Mouse (Mus musculus) forebrain, postnatal 0 days (tissue): ENCODE measurements around the gene Mbl2. TPM values are rescaled to one million over a fixed set of nuclear protein-coding genes. Genes with fewer than 3 reads are reported as not detected.
A peak's percentile ranks its signal among the peaks of the same experiment; 100 is the strongest.

Experiments
- ATAC-seq: fragments of 200-750 bp; cut with Nextera tagmentation; 2 replicates; pipeline ENCODE4 v1.8.0; 2017; ENCODE audit warnings: mild to moderate bottlenecking, moderate library complexity
- DNase-seq: peaks from one replicate; pipeline ENCODE4 v3.0.0-alpha.2; 2015
- H3K27ac ChIP-seq: fragments of 300-500 bp; sonication (generic); 2 replicates; pipeline ENCODE4 v1.5.1; 2014; ENCODE audit warnings: low read depth, mild to moderate bottlenecking, antibody characterized with exemption, low read length, moderate library complexity, mixed read lengths
- H3K27me3 ChIP-seq: fragments of 300-500 bp; sonication (generic); 2 replicates; pipeline ENCODE4 v1.6.1; 2014; ENCODE audit warnings: mild to moderate bottlenecking, low read length, mixed read lengths; ENCODE audit not compliant: insufficient read depth
- H3K36me3 ChIP-seq: fragments of 300-500 bp; sonication (generic); 2 replicates; pipeline ENCODE4 v1.6.1; 2014; ENCODE audit warnings: mild to moderate bottlenecking, moderate library complexity; ENCODE audit not compliant: insufficient read depth
- H3K4me1 ChIP-seq: fragments of 300-500 bp; sonication (generic); 2 replicates; pipeline ENCODE4 v1.6.1; 2014; ENCODE audit warnings: antibody characterized with exemption; ENCODE audit not compliant: insufficient read depth
- H3K4me2 ChIP-seq: fragments of 300-500 bp; sonication (generic); 2 replicates; pipeline ENCODE4 v1.6.1; 2014; ENCODE audit warnings: low read depth, mild to moderate bottlenecking, moderate library complexity
- H3K4me3 ChIP-seq: fragments of 300-500 bp; sonication (generic); 2 replicates; pipeline ENCODE4 v1.5.1; 2014; ENCODE audit warnings: low read depth, low read length, mixed read lengths
- H3K9ac ChIP-seq: fragments of 300-500 bp; sonication (generic); 2 replicates; pipeline ENCODE4 v1.6.1; 2014; ENCODE audit warnings: mild to moderate bottlenecking
- H3K9me3 ChIP-seq: fragments of 300-500 bp; sonication (generic); 2 replicates; pipeline ENCODE4 v1.6.1; 2016; ENCODE audit warnings: low read length
- CTCF ChIP-seq: sonication (generic); IDR thresholded peaks from 2 replicates; pipeline ENCODE4 v1.5.1; 2016; ENCODE audit warnings: antibody characterized with exemption, control low read depth, low read depth
- WGBS: fragments of 180-500 bp; shearing (Covaris S2); extraction: QIAGEN DNeasy Blood & Tissue Kit; methylation state at CpG from one replicate; pipeline ENCODE4 v1.1.7; 2014; 5-methylcytosine and 5-hydroxymethylcytosine counted together
- polyA plus RNA-seq: library from polyadenylated mRNA; unstranded; fragments of >200 nt; fragmentation: Nextera tagmentation; extraction: Ambion mirVana; gene quantifications from 2 replicates; pipeline ENCODE4 v1.2.1, GENCODE M21; 2015
- total RNA-seq: library from RNA; depleted of rRNA; stranded (reverse); fragments of >200 nt; gene quantifications from 2 replicates; pipeline ENCODE4 v1.2.3, GENCODE M21; 2014; rRNA removed

The Mbl2 gene
- total RNA-seq (not detected in 2 replicates), polyA plus RNA-seq (not detected in 2 replicates)

GRCm38 (mm10) chr19:30232691-30233090 lies at the start of gene Mbl2:
Mbl2 (plus strand) TSS chr19:30232942.
- no peaks in the 10 kb centered on the region for H3K4me1 ChIP-seq
- ATAC-seq (no peak), DNase-seq (no peak)
- H3K4me3 ChIP-seq: no peak within 1 kb of the TSS
- no peak within 1 kb of the TSS for H3K9ac ChIP-seq
- H3K36me3 ChIP-seq: no peaks in the 10 kb centered on the region
- no peaks in the 10 kb centered on the region for H3K27me3 ChIP-seq
- no peaks in the 10 kb centered on the region for H3K9me3 ChIP-seq
- TF ChIP-seq CTCF: no peak
- no peak within 1 kb of the TSS for H3K27ac ChIP-seq
- 91% methylated on average over 3 of the region's 3 CpGs for WGBS
- no peak within 1 kb of the TSS for H3K4me2 ChIP-seq

- H3K4me1 ChIP-seq: no peaks in the 10 kb centered on the region
- no peak for TF ChIP-seq CTCF
- H3K9ac ChIP-seq: no peak overlapping the region
- no peak overlapping the region for H3K27ac ChIP-seq
- H3K27me3 ChIP-seq: no peaks in the 10 kb centered on the region
- 91% methylated on average over 2 of the region's 2 CpGs for WGBS
- ATAC-seq: no peak
- H3K4me3 ChIP-seq: no peak overlapping the region
- H3K36me3 ChIP-seq: no peaks in the 10 kb centered on the region
- H3K4me2 ChIP-seq: no peak overlapping the region
- H3K9me3 ChIP-seq: peaks cover 6% of the 10 kb centered on the region; the same call in 1 of the 2 replicates
- DNase-seq: no peak
These were observed 47.2 kb upstream of the Mbl2 start for GRCm38 (mm10) chr19:30185536-30185935.

- WGBS: 93% methylated on average over 2 of the region's 2 CpGs
These were observed 45.5 kb upstream of the Mbl2 start for GRCm38 (mm10) chr19:30187232-30187631.

GRCm38 (mm10) chr19:30194999-30195398 lies 37.7 kb upstream of the Mbl2 start:
- no peaks in the 10 kb centered on the region for H3K4me1 ChIP-seq
- no peak for DNase-seq
- ATAC-seq: no peak
- 86% methylated on average over 6 of the region's 6 CpGs for WGBS
- H3K4me3 ChIP-seq: no peak overlapping the region
- no peaks in the 10 kb centered on the region for H3K27me3 ChIP-seq
- H3K9me3 ChIP-seq: no peaks in the 10 kb centered on the region
- H3K27ac ChIP-seq: no peak overlapping the region
- no peak overlapping the region for H3K9ac ChIP-seq
- no peak overlapping the region for H3K4me2 ChIP-seq
- no peaks in the 10 kb centered on the region for H3K36me3 ChIP-seq
- TF ChIP-seq CTCF: no peak

More at GRCm38 (mm10) chr19:30187232-30187631, 45.5 kb upstream of the Mbl2 start:
- H3K4me3 ChIP-seq: no peak overlapping the region
- no peak overlapping the region for H3K9ac ChIP-seq
- H3K9me3 ChIP-seq: peaks cover 6% of the 10 kb centered on the region; the same call in 1 of the 2 replicates
- no peaks in the 10 kb centered on the region for H3K36me3 ChIP-seq
- no peak overlapping the region for H3K27ac ChIP-seq
- H3K4me1 ChIP-seq: no peaks in the 10 kb centered on the region
- ATAC-seq: no peak
- DNase-seq: no peak
- no peaks in the 10 kb centered on the region for H3K27me3 ChIP-seq
- no peak overlapping the region for H3K4me2 ChIP-seq
- no peak for TF ChIP-seq CTCF

- no peak for DNase-seq
- no peaks in the 10 kb centered on the region for H3K4me1 ChIP-seq
- ATAC-seq: no peak
- no peak for TF ChIP-seq CTCF
- H3K36me3 ChIP-seq: no peaks in the 10 kb centered on the region
- 86% methylated on average over 7 of the region's 7 CpGs for WGBS
- H3K9ac ChIP-seq: no peak overlapping the region
- no peaks in the 10 kb centered on the region for H3K9me3 ChIP-seq
- H3K4me3 ChIP-seq: no peak overlapping the region
- no peak overlapping the region for H3K4me2 ChIP-seq
- H3K27me3 ChIP-seq: no peaks in the 10 kb centered on the region
- H3K27ac ChIP-seq: no peak overlapping the region
These were observed 30.6 kb upstream of the Mbl2 start for GRCm38 (mm10) chr19:30202177-30202576.

GRCm38 (mm10) chr19:30205159-30205816 lies 27.5 kb upstream of the Mbl2 start:
- Histone ChIP-seq H3K4me2 (no peak overlapping the region), H3K4me1 (no peaks in the 10 kb centered on the region), H3K9me3 (no peaks in the 10 kb centered on the region), H3K9ac (no peak overlapping the region), H3K27ac (no peak overlapping the region), H3K4me3 (no peak overlapping the region), H3K36me3 (no peaks in the 10 kb centered on the region), H3K27me3 (no peaks in the 10 kb centered on the region)
- DNase-seq (peak; percentile 80), ATAC-seq (peak; percentile 66)
- WGBS: 18% methylated on average over 12 of the region's 12 CpGs
- peak; percentile 95 for TF ChIP-seq CTCF

GRCm38 (mm10) chr19:30205874-30206273 lies 26.9 kb upstream of the Mbl2 start:
- no peak overlapping the region for H3K27ac ChIP-seq
- no peaks in the 10 kb centered on the region for H3K36me3 ChIP-seq
- no peaks in the 10 kb centered on the region for H3K9me3 ChIP-seq
- 85% methylated on average over 4 of the region's 4 CpGs for WGBS
- H3K4me3 ChIP-seq: no peak overlapping the region
- no peak for DNase-seq
- H3K4me1 ChIP-seq: no peaks in the 10 kb centered on the region
- ATAC-seq: no peak
- no peak overlapping the region for H3K4me2 ChIP-seq
- no peak for TF ChIP-seq CTCF
- no peak overlapping the region for H3K9ac ChIP-seq
- H3K27me3 ChIP-seq: no peaks in the 10 kb centered on the region
